Mouse (Mus musculus) C2C12 (cell line): ENCODE data around the gene Raver2.

Source experiments
- CEBPB ChIP-seq: IDR thresholded peaks from one replicate; pipeline ENCODE4 v1.6.1; 2011; ENCODE audit warnings: low read depth, mild to moderate bottlenecking, control low read depth, moderate library complexity
- CTCF ChIP-seq: IDR thresholded peaks from one replicate; pipeline ENCODE4 v1.5.1; 2011; ENCODE audit not compliant: control insufficient read depth, insufficient read depth, insufficient read length
- FOSL1 ChIP-seq: IDR thresholded peaks from one replicate; pipeline ENCODE4 v1.8.0; 2011; ENCODE audit warnings: mild to moderate bottlenecking, low read length; ENCODE audit not compliant: poor library complexity, insufficient read depth, severe bottlenecking
- MAX ChIP-seq: IDR thresholded peaks from one replicate; pipeline ENCODE4 v1.6.1; 2011; ENCODE audit warnings: mild to moderate bottlenecking, control low read depth
- MYOD1 ChIP-seq: IDR thresholded peaks from one replicate; pipeline ENCODE4 v1.6.1; 2011; ENCODE audit warnings: low read depth; ENCODE audit not compliant: control insufficient read depth, insufficient read length
- MYOG ChIP-seq: IDR thresholded peaks from one replicate; pipeline ENCODE4 v1.6.1; 2011; ENCODE audit not compliant: control insufficient read depth, insufficient read length; ENCODE audit errors: extremely low read depth
- USF1 ChIP-seq: IDR thresholded peaks from one replicate; pipeline ENCODE4 v1.6.1; 2011; ENCODE audit warnings: low read depth, mild to moderate bottlenecking, control low read depth, moderate library complexity

GRCm38 (mm10) chr4:101186591-101186990 lies 117.8 kb downstream of the Raver2 start:
- TF ChIP-seq USF1, result no peak
- TF ChIP-seq CTCF, result no peak
- TF ChIP-seq CEBPB, result no peak
- TF ChIP-seq MAX, result no peak
- TF ChIP-seq FOSL1, result no peak
- no peak for TF ChIP-seq MYOD1
- no peak for TF ChIP-seq MYOG
